Mouse (Mus musculus): ENCODE results near the gene Lpin2.
A peak's percentile ranks its signal among the peaks of the same experiment; 100 is the strongest.

The Lpin2 gene

DNA sequence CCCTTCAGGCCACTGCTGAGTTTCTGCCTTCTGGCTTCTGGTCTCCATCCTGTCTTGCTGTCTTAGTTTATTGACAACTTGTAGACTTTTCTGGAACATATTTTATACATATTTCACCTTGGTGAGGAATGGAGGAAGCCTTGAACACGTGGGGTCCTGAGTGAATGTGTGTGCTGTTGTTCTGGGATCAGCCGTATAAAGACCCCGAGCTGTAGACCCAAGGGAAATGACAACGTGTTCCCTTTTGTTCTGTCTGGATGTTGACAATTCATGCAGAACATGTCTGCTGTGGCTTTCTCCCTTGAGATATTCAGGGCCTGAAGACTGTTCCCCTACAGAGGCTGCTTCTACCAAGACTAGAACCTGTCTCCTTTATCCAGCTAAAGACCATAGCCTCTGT is 5.0 kb upstream of the Lpin2 start:
- no peak for DNase-seq

DNA sequence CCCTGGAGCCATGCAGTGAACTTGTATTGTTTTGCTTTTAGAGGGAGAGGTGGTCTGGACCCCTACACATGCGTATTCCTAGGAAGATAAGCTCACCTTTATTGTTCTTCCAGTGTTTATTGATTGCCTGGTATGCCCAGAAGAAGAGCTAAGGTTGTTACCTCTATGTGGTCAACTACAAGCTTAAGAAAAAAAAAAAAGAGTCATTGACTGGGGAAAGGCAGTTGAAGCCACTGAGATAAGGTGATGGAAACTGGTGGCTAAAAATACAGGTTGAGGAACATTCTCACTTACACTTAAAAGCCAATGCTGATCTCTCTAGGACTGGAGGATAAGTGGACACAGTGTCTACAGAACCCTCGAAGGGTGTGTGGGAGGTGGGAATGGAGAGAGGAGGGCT is 4.4 kb upstream of the Lpin2 start:
- no peak for DNase-seq

DNA sequence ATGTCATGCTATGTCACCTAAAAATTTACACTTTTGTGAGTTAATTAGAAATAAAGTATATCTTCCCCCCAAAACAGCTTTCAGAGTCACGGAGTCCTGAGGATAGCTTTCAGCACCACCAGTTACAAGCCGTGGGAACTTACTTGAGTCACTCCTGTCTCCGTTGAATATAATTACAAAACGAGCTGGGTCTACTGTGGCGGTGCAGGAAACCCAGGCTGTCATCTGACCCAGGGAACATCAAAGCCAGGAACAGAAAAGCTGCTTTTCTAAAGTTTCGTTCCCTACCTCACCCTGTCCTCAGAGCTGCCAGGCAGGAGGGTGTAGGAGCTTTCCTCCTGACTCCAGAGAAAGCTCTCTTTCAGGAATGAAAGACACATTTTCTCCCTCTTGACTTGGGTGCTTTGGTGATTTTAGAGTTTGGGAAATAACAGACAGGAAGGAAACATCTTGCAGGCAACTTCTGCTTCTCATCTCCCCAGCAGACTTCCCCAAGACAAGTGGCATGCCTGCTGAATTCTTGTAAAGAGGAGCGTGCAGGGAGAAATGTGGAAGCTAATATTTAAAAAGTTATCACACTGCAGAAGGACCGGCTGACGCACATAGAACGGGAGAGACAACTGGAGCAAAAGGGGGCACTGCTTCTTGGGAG is 3.7 kb upstream of the Lpin2 start:
- peak; percentile 30 for DNase-seq

DNA sequence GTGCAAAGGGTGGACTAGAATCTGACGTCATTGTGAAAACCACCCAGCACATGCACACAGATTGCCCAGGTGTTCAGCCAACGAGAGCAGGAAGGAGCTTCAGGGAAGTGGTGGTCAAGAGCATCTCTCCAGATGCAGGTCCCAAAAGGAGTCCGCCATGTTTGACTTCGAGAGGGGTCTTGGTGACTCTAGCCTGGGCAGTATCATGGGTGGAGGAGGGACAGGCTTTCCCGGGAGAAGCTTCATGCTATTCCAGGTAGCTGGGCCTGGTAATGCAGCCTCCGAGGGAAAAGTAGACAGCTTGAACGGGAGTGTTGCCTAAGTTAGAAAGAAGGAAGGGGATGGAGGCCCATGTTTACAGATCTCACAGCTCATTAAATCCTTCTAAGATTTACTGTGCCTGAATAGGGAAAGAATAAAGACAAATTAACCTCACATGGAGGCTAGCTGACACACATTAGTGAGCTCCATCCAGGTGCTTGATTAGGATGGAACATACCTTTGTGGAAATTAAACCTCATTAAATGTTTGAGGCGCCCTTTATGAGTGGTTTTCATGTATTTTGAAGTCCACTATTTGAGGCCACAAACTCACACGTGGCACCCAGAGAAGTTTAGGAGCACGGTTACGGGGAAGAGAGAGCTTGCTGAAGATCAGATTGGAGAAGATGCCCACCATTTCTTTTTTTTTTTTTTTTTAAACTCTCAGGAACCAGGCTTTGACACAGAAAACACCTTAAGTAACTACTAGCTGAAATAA is 2.6 kb upstream of the Lpin2 start:
- no peak for DNase-seq

DNA sequence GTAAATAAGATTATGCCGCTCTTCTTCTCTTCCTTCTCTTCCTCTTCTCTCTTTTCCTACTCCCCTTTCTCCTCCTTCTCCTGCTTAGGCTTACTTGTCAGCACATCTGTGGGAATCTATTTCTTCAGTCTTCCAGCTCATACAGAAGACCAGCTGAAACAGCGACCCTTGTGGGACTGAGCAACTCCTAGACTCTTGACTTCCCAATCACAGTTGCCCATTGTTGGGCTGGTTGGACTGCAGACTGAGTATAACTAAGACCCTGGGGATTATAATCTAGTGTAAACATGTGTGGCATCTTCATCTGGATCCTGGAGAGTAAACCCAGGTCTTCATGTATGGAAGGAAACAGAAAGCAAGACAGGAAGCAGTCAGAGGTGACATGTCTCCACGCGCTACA is 1.8 kb upstream of the Lpin2 start:
- no peak for DNase-seq

DNA sequence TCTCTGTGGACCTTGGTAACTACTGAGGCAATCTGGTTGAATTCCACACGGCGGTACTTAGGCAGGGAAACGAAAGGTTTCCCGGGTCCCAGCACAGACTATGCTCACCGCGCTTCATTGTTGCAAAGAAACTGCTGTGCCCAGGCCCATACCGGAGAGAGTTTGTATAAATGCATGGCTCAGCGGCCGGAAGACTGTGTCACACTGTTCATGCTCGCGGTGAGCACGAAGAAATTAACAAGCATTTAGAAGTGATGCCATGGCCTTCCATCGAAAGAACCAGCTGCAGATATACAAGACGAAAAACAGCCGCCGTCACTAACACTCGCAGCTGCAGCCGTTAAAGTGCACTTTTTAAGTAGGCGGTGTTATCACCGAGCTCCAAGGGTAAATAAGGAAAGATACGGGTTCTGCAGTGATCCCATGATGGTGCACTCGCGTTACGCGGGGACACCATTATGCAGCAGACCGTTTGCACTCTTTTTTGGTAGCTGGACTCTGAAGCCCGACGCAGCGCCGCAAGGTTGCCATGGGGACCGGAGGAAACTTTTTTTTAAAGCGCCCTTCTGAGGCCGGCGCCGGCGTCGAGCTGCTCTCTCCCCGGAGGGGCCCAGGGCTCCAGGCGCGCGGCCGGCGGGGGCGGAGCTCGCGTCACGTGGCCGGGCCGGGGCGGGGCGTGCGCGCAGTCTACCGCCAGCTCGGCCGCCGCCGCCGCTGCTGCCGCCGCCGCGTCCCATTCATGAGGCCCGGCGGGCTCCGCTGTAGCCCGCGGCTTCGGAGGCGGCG is 704 bp downstream of the Lpin2 start:
- DNase-seq: peak; percentile 96

DNA sequence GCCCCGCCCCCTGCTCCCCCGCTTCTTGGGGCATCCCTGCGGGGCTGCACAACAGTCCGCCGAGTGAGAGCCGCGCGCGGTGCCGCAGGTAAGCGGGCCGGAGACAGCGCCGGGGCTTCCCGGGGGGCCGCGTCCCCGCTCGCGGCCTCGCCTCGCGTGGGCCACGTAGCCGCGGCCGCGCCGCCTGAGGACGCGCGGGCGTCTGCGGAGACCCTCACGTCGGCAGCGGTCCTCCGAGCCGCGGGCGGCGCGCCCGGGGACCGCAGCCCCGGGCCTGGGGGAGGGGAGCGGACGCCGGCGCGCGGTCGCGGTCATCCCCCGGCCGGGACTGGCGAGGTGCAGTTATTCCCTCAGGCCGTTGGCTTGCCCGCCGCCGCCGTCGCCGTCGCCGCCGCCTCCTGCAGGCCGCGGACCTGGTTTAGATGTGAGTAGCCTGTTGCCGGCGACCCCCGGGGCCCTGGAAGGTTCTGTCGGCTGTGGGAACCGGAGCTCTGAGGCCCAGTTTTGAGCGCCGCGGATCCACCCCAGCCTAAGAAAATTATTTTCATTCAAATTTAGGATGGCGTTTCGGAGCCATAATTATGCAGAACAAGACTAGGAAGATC is 1.4 kb downstream of the Lpin2 start:
- no peak for DNase-seq

DNA sequence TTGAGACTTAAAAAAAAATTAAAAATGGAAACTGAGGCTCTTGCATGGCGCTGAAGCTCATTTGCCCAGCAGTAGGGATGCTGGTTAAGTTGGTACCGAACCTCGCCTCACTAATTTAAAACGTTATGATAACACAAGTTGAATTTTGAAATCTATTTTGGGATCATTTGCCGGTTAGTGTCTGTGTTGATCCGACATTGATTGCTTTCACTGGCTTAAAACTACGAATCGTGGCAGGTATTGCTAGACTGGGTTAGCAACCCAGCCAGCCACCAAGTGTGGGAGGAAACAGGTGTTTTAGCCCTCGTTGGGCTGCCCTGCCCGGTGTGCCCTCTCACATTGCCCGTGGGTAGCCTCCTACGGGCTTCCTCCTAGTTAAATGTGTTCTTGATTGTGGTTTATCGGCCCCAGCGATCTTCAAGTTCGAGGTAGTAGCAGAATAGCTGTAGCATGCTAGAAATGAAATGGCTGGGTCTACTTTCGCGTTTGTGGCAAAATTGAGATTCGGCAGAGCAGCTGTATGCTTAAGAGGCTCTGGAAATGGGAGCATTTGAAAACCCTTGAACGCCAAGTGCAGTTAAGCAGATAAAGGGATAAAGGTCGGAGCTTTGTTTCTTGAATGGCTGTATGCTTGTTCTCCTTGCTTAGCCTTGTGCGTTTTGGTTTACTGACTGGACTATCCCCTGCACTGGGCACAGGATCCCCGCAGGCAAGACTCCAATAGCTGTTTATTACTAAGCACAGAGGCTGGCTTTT is 2.2 kb downstream of the Lpin2 start:
- DNase-seq: peak; percentile 32

DNA sequence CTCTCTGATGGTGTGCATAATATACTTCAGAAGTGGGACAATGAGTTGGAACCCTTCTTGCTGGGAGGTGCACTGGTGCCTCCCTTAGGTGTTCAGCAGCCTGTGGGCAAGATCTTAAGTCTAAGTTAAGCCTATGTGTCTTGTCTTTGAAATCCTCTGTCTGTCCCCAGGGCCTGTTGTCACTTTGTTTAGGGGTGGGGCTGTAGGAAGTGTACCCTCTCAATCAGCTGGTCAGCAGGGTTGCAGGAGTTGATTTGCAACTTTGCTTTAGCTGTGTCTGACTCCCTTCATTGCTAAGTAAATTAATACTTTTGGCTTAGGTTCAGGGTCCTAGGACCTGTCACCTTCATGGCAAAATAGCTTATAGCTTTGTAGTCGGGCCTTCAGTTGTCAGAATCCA is 3.0 kb downstream of the Lpin2 start:
- no peak for DNase-seq

DNA sequence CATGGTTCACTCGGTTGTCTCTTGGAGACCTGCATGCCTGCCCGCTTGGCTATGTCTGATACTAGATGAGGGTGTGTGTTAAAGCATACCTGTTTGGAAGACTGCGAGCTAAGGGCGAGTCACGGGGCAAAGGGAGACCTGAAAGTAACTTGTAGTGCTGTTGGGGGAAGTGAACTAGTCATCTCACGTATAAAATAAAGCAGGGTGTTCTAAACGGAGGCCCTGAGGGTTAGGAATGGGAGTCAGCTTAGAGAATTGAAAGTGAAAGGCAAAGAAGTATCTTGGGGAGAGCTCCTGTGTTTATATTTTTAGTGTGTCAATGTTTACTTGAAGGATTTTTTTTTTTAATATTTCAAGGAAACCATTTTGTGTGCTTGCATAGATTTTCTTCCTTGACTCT is 8.2 kb downstream of the Lpin2 start:
- DNase-seq: no peak

DNA sequence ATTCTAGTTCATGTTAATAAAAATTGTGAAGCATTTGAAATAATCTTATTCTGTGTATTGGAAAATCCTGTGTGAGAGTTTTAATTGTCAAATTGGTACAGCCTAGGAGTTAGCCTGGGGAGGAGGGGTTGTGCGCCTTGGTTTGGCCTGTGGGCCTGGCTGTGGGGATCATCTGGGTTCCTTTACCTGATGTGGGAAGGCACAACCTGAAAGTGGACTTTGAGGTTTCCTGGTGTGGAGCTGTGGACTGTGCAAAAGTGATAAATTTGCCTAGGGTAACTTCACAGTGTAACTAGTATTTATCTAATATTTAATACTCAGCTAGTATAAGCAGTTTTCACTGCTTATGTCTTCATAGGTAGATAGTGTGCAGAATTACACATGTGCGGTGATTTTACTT is 8.7 kb downstream of the Lpin2 start:
- DNase-seq: no peak

DNA sequence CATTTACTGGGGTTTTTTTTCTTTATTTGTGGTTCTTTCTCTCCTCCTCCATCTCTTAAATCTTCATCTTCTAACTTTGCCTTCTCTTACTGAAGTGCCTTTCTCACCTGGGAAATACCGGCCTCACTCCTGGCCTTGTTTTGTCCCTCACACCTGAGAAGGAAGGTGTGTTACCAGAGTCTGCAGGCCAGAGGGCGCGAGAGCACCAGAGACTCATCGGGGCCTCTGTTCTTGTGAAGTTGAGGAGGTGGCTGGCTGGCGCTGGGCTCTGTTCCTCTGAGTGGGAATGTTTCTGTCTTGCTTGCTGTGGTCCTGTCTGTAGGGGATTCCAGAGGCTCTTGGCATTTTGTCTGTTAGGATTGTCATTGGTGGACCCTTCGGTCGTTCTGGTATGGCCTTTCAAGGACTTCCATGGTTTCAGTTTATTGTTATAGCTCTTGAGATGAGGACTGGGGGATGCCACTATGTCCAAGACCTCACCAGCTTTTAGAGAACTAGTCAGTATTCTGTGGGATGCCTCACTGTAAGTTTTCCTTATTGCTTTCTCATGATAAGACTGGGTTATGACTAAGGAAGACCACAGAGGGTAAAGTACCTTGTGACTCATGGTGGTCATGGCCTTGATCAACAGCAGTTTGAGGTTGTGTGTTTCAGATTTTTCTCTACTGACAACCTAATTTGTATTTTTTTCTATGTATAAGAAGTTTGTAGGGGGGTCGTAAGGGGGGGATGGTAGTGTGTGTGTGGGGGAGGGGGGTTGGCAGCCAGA is 9.5 kb downstream of the Lpin2 start:
- DNase-seq: no peak

DNA sequence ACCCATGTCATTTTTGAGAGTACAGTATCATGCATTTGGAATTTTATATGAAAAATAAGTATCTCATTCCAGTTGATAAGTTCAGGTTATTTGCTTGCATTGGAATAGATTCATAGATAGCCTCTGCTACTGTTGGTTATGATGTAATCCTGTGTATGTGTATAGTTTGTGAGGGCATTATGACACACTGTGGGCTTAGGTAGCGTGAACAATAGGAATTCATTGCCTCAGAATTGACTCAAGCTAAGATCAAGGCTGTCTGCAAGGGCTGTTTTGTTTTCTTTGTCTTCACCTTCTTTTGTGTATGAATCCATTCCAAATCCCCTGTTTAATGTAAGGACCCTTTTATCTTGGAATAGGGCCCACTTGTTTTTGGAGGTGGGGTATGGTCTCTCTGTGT is 10.7 kb downstream of the Lpin2 start:
- DNase-seq: no peak

DNA sequence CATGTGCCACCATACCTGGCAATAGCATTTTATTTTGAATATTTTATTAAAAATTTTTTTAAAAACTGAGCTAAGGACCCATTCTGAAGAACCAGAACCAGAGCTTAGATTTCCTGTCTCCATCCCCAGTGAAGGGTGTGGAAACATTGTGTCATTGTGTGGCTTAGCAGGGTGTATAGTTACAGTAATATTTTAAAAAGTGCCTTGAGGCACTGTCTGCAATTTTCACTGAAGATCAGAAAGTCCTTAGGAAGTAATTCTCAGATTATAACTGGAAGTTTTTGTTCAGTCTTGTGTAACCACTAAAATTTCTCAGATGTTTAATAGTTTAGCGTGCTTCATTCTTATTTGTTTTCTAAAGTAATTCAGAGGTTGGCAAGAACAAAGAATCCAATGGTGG is 11.1 kb downstream of the Lpin2 start:
- DNase-seq: no peak

DNA sequence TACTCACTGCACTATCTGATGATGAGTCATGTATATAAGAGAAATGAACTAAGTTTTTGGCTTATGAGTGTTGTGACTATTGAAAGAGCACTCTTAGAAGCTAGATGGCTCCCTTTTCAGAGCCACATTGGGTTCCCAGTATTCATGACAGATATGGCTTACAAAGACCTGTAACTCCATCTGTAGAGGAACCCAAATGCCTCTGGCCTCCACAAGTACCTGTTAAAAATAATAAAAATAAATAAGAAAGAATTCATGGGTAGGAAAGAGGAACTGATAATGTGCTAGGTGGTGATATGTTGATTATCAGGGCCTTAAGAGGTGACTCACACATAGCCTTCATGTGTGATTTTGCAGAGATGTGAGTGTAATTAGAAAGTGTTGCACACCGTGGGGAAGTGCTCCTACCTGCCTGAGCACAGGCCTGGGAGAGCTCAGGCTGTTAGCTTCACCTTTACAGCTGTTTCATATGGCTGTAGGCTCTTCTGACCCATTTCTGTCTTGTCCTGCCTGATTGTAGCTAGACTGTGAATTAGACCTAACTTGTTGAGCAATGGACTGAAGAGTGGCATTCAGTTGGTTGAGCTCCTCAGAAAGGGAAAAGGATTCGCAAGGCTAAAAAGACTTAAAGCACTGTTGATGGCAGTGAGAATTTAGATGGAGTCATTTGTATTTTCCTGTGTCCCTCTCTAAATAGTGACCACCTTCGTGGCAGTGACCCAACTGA is 12.7 kb downstream of the Lpin2 start:
- DNase-seq: no peak

DNA sequence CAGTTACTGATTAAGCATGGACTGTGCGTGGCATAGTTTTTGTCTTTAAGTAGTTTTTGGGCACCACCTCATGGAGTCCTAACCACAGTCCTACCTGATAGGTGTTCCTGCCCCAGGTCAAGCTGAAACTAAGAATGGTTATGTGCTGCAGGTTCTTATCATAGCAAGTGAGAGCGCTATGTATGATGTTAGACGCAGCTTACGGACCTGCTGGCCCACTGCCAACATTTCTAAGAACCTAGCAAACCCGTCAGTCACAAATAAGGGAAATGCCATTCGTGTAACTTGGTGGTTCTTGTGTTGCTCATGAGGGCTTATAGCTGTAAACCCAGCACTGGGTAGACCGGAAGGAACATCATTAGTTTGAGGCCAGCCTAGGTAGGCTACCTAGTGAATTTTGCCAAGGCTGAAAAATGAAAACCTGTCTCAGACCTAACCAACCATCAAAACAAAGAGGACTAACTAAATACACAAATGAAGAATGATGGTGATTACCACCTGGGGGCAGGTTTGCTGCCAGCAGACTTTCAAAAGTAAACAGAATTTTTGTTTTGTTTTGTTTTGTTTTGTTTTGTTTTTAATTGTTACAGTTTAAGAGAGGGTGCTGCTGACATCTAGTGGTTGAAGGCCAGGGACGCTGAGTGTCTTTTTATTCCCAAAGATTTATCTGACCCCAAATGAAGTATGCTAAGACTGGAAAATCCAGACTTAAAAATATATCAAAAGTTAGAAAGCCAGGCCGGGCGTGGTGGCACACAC is 13.5 kb downstream of the Lpin2 start:
- DNase-seq: peak; percentile 28

DNA sequence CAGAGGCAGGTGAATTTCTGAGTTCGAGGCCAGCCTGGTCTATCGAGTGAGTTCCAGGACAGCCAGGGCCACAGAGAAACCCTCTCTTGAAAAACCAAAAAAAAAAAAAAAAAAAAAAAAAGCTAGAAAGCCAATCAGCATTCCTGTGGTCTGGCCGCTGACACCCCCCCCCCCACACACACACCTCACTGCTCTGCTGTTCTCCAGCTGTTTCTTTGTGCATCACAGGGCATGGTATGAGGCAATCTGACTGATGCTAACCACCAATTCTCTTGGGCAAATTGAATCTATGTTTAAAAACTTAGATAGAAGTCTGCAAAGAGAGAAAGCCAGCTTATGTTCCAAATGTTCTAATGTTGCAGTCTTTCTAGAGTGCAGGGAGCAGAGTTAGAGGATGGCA is 14.1 kb downstream of the Lpin2 start:
- no peak for DNase-seq

DNA sequence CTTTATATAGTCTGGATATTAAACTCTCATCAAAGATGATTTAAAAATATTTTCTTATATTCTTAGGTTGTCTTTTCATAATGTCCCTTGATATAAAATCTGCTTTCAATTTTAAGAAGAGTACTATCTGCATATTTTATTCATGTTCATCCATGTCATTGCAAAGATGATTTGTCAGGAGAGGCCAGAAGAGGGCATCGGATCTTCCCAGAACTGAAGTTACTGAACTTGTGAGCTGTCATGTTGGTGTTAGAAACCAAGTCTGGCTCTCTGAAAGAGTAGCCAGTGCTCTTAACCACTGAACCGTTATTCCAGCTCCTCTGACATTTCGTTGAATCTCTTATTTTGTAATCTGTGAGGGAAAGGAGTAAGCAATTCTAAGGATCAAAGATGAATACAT is 17.0 kb downstream of the Lpin2 start:
- DNase-seq: no peak

DNA sequence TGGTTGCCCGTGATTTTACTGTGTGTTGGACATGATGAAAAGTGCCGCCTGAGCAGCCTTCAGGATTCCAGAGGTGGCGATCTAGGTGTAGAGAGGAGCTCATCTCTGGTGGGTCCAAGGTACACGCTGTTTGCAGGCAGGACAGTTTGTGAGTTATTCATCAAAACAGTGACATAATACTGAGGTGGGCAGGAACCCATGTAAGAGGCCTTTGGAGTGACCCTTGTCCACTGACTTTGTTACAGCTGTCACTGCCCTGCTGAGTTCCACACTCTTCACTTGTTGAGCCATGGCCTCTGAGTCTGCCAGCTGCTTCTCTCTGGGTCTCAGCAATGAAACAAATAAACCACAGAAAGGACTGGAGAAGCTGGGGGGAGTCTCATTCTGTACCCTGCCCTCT is 19.8 kb downstream of the Lpin2 start:
- DNase-seq: peak; percentile 25

DNA sequence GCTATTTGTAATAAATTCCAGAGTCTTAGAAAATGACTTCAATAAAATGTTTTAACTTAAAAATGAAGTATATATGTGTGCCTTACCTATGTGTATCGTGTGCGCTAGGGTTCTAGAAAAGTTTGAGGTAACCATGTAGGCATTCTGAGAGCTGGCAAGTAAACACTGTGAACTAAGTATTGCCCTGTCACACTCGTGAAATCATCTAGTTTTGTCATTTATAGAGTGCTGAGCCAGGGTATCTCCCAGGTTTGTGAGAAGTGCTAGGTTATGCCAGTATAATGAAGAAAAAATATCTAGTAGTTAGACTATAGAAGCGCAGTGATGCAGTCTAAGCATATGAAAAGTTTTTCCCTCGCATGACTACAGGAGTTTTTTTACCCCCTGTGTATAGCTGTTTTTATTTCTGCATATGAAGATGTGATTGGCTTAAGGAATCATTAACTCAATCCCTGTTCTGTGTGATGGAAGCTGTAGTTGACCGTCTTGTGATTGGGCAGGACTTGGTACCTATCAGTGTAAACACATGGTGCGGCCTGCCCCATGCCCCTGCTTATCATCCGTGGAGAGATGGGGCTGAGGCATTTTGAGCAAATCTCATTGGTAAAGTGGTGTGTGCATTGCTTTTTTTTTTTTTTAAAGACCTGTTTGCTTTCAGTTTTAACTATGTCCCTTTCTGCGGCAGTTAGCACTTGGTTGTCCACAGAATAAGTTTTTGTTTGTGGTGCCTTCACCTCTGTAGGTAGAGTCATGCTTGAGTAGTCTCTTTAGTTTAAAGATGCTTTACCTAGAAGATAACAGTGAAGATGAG is 21.8 kb downstream of the Lpin2 start:
- no peak for DNase-seq
